Mouse (Mus musculus) cerebellum, postnatal 36 days (tissue): ENCODE data around the gene Tollip.
"Not testable (repeated sequence)": the region's sequence is repeated elsewhere in the genome, so short reads cannot be mapped to it uniquely, and the experiment has no call there.

Source experiments
- DNase-seq, 2 experiments: peaks; one replicate each; pipeline ENCODE4 v3.0.0; 2021 to 2022; ENCODE audit warnings: mixed read lengths in 2 of 2

The Tollip gene

GRCm38 (mm10) chr7:141928642-141929041 lies 10.3 kb upstream of the Tollip start:
- DNase-seq: no peak

DNA sequence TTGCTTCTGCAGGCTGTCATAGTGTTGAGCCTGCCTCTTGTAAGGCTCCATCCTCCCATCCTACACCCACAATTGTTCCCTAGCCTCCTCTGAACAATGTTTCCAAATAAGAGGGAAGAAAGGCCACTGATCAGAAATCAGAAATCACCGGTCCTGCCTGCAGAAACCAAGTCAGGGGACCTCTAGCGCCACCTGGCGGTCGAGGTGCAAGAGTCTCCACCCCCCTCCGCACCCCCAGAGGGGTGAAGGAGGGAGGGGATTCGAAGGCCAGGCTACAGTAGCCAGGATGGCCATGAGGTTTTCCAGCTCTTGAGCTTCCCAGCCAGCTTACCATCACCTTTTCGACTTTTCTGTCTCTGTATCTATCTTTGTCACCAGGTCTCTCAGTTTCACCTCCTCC lies 6.6 kb upstream of the Tollip start:
- DNase-seq: peak; percentile 78 to 83

DNA sequence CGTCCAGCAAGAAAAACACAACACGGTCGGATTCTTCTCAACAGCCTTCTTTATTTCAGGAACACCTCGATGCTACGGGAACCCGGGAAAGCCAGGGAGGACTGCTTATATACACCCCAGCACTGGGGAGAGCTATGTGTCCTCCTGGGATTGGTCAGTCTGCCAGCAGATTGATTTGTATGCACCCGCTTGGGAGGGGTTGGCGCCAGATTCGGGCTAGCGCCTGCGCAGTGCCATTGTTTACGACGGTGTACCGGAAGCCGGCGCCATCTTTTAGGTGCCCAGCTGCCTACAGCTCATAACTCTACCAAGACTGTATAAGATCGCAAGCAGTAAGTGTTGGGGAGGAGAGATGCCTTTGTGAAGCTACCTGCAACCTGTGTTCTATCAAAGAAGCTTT lies 5.8 kb upstream of the Tollip start:
- not testable (repeated sequence) for DNase-seq

GRCm38 (mm10) chr7:141911305-141911704 lies 7.0 kb downstream of the Tollip start:
- no peak for DNase-seq

- DNase-seq: no peak
Observed at GRCm38 (mm10) chr7:141908591-141908990, 9.7 kb downstream of the Tollip start.

DNA sequence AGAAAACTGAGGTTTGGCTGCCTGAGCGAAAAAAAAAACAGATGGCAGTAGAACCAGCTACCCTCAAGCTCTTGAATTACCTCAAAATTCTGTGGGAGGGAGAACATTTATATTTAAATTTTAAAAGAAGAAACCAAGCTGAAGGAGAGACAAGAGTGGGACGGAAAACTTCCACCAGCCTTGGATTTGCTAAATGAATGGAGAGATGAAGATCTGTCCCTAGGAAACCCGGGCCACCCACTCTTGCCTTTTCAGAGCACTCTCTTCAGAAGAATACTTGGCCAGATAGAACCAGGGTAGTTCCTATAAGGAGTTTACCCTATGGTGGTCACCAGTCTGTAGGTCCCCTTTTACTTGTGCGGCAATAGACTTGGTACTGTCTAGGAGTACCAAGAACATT lies 15.5 kb downstream of the Tollip start:
- DNase-seq: no peak

- DNase-seq: peak; percentile 99 to 100
Observed at GRCm38 (mm10) chr7:141902269-141902729, 16.0 kb downstream of the Tollip start.

DNA sequence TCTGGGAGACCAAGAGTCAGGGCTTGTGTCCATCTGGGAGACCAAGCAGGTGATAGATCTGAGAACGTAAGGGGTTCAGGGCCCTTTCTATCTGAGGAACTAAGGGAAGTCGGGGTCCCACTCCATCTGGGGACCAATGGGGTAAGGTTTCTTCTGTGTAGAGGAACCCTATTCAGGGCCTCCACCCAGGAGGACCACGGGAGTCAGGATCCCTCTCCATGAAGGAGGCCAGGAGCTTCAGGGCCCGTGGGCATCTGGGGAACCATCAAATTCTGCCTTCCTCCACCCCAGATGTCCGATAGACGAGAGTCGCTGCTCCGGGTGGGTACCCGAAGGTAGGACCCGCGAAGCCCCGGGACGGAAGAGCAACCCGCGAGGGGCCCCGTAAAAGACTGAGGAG lies 16.5 kb downstream of the Tollip start:
- DNase-seq: no peak

DNA sequence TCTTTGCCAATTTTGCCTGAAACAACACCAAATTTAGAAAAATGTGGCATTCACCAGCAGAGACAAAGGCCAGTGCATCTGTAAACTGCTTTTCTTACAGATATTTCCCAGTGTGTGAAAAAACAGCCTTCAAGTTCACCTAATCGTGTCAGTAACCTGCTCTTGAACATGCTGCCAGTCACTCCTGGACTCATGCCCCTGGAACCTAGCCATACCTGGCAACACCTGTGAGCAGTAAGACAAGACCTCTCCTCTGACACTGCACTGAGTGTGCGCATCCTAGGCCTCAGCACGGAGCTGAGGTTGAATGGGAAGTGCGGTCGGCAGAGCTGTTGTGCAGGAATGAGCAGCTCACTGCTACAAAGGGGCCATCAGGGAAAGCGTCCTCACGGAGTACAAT lies 26.2 kb downstream of the Tollip start:
- DNase-seq: peak; percentile 49 to 57

- no peak for DNase-seq
Observed at GRCm38 (mm10) chr7:141878813-141879212, 39.5 kb downstream of the Tollip start.

DNA sequence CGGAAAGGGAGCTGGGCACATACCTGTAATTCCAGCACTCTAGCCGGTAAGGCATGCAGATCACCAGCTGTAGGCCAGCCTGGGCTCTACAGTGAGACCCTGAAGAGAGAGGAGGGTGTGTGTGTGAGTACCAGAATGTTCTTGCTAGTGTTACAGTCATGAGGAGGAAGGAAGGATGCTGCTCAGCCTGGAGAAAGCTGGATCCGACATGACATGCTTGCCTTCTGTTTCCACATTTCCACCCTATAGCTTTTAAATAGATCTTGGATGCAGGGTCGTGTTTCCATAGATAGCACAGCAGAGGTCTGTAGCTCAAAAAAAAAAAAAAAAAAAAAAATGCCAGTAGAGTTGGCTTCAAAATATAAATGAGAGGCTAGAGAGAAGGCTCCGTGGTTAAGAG lies 43.4 kb downstream of the Tollip start:
- no peak for DNase-seq

DNA sequence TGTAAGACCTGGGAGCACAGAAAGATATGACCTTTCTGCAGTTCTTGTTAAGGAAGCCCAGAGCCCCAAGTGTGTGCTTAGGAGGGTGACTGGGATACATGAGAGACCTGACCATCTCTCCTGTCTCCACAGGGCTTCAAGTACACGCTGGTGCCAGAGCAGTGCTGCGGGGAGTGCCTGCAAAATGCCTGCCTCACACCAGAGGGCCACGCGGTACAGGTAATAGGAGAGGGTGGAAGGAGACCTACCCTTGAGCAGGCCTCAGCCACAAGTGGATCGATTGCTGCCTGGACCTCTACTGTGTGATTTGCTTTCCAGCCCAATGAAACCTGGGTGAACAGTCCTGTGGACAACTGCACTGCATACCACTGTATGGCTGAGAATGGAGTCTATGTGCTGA lies 47.8 kb downstream of the Tollip start:
- no peak for DNase-seq

DNA sequence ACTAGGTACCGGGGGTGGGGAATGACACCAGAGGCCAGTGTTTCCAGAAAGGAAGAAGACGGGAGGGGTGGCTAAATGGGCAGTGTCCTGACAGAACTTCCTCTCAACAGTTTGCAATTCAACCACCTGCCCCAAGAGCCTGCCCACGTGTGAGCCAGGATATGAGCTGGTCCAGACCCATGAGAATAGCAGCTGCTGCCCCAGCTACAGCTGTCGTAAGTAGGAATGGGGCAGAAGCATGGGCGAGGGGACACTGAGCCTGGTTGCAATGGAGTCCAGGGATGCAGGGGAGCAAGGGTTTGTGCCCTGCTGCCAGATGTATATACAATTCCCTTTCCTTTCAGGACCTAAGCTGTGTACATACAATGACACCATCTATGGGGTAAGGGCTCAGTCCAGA lies 48.7 kb downstream of the Tollip start:
- no peak for DNase-seq

DNA sequence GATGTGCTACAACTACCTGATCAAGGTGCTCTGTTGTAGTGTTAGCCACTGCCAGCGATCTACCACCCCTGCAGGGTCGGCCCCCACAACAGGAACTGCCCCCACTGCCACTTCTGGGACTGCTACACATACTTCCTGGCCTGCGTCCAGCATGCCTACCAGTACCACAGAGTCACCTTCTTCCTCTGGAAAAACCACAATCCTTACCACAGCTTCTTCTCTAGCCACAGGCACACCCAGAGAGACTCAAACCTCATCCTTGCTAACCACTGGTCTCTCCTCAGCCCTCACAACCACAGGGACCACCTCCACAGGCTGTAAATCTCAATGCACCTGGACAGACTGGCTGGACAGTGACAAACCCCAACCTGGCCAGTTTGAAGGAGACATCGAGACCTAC lies 57.3 kb downstream of the Tollip start:
- no peak for DNase-seq

DNA sequence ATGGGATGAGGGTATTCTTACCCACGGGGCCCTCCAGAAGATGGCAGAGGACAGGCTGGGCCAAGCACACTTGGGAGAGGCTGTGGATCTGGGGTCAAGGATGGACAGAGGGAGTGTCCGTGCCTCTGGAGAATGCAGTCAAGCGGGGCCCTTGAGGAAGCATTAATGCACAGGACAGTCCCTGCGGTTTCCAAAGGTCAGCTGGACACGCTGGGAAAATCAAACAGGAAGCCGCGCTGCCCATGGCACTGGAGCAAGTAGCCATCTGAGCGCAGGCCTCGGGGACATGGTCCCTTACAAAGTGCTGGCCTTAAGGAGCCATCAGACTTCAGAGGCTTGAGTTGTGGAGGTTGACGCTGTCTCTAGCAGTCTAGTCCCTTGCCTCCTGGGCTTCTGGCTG lies 78.0 kb downstream of the Tollip start:
- DNase-seq: no peak

GRCm38 (mm10) chr7:141838779-141839178 lies 79.5 kb downstream of the Tollip start, which contains the start of gene Muc5b:
Gene Muc5b, plus strand, starts transcription at chr7:141839070.
- DNase-seq: no peak

- DNase-seq: no peak
Observed at GRCm38 (mm10) chr7:141836423-141836822, 81.9 kb downstream of the Tollip start.

GRCm38 (mm10) chr7:141835941-141836340 lies 82.4 kb downstream of the Tollip start:
- DNase-seq: no peak
